Mouse (Mus musculus): ENCODE measurements at regions not wholly inside any gene's neighbourhood (a gene's known extent, or its start where the extent isn't known, plus 50 kb on each side); places are given as distances from the start of the nearest gene placed in this dataset.

DNA sequence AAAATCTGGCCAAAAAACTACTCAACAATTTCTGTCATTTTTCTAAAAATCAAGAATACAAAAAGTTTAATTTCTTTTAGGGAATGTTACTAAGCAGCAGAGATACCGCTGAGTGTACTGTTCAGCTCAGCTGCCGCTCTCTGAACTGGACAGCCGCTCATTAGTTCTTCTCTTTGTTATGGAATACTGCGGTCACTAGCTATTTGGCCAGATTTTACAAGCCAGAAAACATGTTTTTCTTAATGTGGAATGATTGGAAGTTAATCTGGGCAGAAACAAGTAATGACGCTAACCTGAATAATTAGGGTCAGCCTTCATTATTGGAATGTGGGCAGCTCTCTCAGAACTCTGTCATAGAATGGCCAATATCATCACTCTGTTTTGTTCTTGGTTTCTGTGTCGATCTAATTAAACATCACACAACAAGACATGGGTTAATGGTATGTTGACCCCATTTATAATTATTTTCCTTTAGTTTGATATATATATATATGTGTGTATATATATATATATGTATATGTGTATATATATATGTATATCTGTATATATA, 307.8 kb downstream of the Adgrl2 start:
- no peak for TF ChIP-seq CTCF (IDR thresholded peaks at IDR 0.05; ENCODE audit: low read depth, low read length)
- TF ChIP-seq POLR2A (IDR thresholded peaks at IDR 0.05; ENCODE audit: insufficient read depth, low read length): no peak

All from ES-Bruce4 (cell line).